Mouse (Mus musculus) limb, embryonic 15.5 days (tissue): Measurements from ENCODE around the gene Hyal1. TPM values are rescaled to one million over a fixed set of nuclear protein-coding genes. Genes with fewer than 3 reads are reported as not detected.

Source experiments
- ATAC-seq: fragments of 200-750 bp; cut with Nextera tagmentation; 2 replicates; pipeline ENCODE4 v1.8.0; 2017; ENCODE audit warnings: low read depth, moderate TSS enrichment; ENCODE audit not compliant: insufficient number of reproducible peaks, low FRiP score, low TSS enrichment
- H3K27ac ChIP-seq: fragments of 300-500 bp; sonication (generic); 2 replicates; pipeline ENCODE4 v1.5.1; 2015; ENCODE audit warnings: moderate library complexity, mild to moderate bottlenecking, inconsistent platforms
- H3K27me3 ChIP-seq: fragments of 300-500 bp; sonication (generic); 2 replicates; pipeline ENCODE4 v1.6.1; 2015; ENCODE audit warnings: inconsistent platforms
- H3K36me3 ChIP-seq: fragments of 300-500 bp; sonication (generic); 2 replicates; pipeline ENCODE4 v1.6.1; 2015; ENCODE audit warnings: inconsistent platforms
- H3K4me1 ChIP-seq: fragments of 300-500 bp; sonication (generic); 2 replicates; pipeline ENCODE4 v1.6.1; 2015; ENCODE audit warnings: inconsistent platforms
- H3K4me2 ChIP-seq: fragments of 300-500 bp; sonication (generic); 2 replicates; pipeline ENCODE4 v1.6.1; 2015; ENCODE audit warnings: mild to moderate bottlenecking, inconsistent platforms
- H3K4me3 ChIP-seq: fragments of 300-500 bp; sonication (generic); 2 replicates; pipeline ENCODE4 v1.5.1; 2015; ENCODE audit warnings: mild to moderate bottlenecking, inconsistent platforms
- H3K9ac ChIP-seq: fragments of 300-500 bp; sonication (generic); 2 replicates; pipeline ENCODE4 v1.6.1; 2015; ENCODE audit warnings: inconsistent platforms
- H3K9me3 ChIP-seq: fragments of 300-500 bp; sonication (generic); 2 replicates; pipeline ENCODE4 v1.6.1; 2016; ENCODE audit warnings: inconsistent platforms
- WGBS: fragments of 180-500 bp; shearing (Covaris S2); methylation state at CpG from one replicate; pipeline ENCODE4 v1.1.7; 2015; 5-methylcytosine and 5-hydroxymethylcytosine counted together
- polyA plus RNA-seq: library from polyadenylated mRNA; unstranded; fragments of >200 nt; fragmentation: Nextera tagmentation; extraction: Ambion mirVana; gene quantifications from 2 replicates; pipeline ENCODE4 v1.2.1, GENCODE M21; 2015

The Hyal1 gene
- 12.8 and 13.7 TPM in 2 replicates for polyA plus RNA-seq

DNA sequence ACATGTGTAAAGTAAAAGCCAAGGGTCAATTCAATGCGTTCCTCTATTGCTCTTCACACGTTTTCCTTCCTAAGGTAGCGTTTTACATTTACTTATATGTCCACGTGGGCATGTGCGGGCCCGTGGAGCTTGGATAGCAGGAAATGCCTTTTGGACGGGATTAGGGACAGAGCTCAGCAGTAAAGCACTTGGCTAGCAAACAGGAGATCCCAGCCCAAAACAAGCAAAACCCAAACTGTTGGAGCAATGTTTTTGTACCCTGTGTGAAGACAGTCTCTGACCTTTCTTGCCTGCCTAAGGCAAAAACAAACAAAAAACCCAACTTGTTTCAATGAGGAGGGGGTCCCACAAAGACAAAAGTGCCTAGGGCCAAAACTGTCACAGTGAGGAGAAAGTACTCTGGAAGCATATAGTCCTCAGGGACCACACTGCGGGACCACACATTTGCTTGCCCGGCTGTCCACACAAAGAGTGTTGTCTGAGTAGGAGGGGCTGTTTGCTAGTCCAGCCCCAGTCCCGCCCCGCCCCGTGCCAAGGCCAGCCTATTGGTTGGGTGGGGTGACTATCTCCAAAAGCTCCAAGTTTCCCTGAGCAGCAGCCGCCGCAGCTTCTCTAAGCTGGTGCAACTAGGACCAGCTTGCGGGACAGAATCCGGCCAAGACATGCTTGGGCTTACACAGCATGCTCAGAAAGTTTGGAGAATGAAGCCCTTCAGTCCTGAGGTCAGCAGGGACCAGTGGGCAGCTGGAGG, at the start of gene Hyal1:
Gene Hyal1, plus strand, starts transcription at position 571 of the 751 bp plus-strand sequence.
- Histone ChIP-seq H3K27me3 (no peaks in the 10 kb centered on the region), H3K9ac (peak within 1 kb of the TSS; percentile 40; the same call in 1 of the 2 replicates), H3K4me3 (peak within 1 kb of the TSS; percentile 43), H3K36me3 (peaks cover 32% of the 10 kb centered on the region), H3K4me2 (peak within 1 kb of the TSS; percentile 57), H3K27ac (peak within 1 kb of the TSS; percentile 87), H3K4me1 (peaks cover 50% of the 10 kb centered on the region), H3K9me3 (no peaks in the 10 kb centered on the region)
- ATAC-seq: peak; percentile 60; the same call in 1 of the 2 replicates
- 17% methylated on average over 16 of the region's 16 CpGs for WGBS

DNA sequence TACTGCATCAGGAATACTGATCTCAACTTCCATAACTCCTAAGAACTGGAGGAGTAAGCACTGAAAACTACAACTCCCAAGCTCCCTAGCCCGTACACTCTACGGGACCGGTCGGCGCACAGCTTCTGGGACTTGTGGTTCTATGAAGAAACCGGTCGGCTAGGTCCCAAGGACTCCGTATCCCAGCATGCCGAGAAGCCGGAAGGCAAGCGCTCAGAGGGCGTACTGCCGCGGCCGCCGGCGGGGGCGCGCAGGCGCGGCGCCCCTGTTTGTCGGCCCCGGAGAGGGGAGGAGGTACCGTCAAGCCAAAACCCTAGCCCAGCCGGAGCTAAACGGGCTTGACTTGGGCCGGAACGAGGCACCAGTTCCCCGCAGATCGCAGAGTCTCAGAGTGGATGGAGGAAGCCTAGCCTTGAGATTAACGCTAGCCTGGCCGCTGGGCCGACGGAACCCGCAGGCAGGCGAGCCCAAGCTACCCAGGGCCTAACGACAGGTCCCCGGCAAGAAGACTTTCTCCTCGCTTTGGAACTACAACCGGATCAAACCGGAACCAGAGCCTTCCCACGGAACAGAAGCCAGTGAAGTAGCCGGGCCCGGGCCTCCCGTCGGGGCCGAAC, 42.8 kb upstream of the Hyal1 start, which contains the start of gene Tmem115:
Gene Tmem115, plus strand, starts transcription at position 155 of the 617 bp plus-strand sequence.
- Histone ChIP-seq H3K4me1 (peaks cover 29% of the 10 kb centered on the region), H3K4me3 (peak within 1 kb of the TSS; percentile 81), H3K4me2 (peak within 1 kb of the TSS; percentile 81), H3K27ac (peak within 1 kb of the TSS; percentile 93), H3K9ac (peak within 1 kb of the TSS; percentile 77), H3K9me3 (no peaks in the 10 kb centered on the region), H3K36me3 (peaks cover 16% of the 10 kb centered on the region), H3K27me3 (peaks cover 5% of the 10 kb centered on the region; the same call in 1 of the 2 replicates)
- peak; percentile 98 for ATAC-seq
- 0% methylated on average over 47 of the region's 48 CpGs for WGBS

GRCm38 (mm10) chr9:107534408-107535202, 42.1 kb upstream of the Hyal1 start:
- no peak for ATAC-seq
- peak overlapping the region; percentile 77 for H3K9ac ChIP-seq
- under 1% methylated on average over 40 of the region's 40 CpGs for WGBS

DNA sequence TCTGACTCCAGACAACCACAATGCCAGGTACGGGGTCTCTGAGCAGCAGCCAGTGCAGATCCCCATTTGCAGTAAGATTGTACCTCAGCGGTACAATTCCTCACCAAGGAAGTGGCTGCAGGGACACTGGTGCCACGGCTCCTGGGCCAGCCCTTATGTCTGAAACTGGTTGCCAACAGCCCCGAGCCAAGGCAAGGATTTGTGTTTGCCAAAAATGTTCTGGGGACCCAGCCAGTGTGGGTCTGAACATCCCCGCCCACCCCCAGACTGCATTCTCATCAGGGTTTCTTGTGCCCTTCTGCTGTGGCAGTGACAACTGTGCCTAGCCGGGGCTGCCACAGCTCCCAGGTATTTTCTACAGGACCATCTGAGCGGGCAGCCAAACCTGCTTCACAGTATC, 38.5 kb upstream of the Hyal1 start:
- Histone ChIP-seq H3K27ac (no peak overlapping the region), H3K4me1 (peaks cover 53% of the 10 kb centered on the region), H3K36me3 (peaks cover 31% of the 10 kb centered on the region), H3K4me2 (no peak overlapping the region), H3K9ac (no peak overlapping the region), H3K4me3 (no peak overlapping the region), H3K9me3 (no peaks in the 10 kb centered on the region), H3K27me3 (no peaks in the 10 kb centered on the region)
- WGBS: 88% methylated on average over 7 of the region's 7 CpGs
- ATAC-seq: no peak

More at GRCm38 (mm10) chr9:107534408-107535202, 42.1 kb upstream of the Hyal1 start:
- no peaks in the 10 kb centered on the region for H3K9me3 ChIP-seq
- peaks cover 23% of the 10 kb centered on the region for H3K36me3 ChIP-seq
- H3K27ac ChIP-seq: peak overlapping the region; percentile 93
- H3K4me1 ChIP-seq: peaks cover 29% of the 10 kb centered on the region
- H3K27me3 ChIP-seq: peaks cover under 1% of the 10 kb centered on the region; the same call in 1 of the 2 replicates
- H3K4me3 ChIP-seq: peak overlapping the region; percentile 81
- H3K4me2 ChIP-seq: peak overlapping the region; percentile 81

DNA sequence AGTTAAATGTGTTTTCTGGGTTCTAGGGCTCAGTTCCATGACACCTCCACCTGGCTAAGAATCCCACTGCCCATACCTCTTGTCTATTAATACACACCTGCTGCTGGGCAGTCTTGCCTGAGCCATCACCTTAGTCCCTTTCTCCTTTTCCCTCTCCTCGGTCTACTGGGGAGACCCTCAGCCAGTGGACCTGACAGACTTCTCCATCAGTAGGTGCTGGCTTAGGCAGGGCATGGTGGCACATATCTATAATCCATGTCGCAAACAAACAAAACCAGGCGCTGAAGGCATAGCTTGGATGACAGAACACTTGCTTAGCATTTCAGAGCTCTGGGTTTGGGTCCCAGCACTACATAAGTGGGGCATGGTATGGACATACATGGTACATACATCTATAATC, 38.0 kb upstream of the Hyal1 start:
- Histone ChIP-seq H3K4me2 (no peak overlapping the region), H3K4me1 (peaks cover 49% of the 10 kb centered on the region), H3K4me3 (no peak overlapping the region), H3K9ac (no peak overlapping the region), H3K9me3 (no peaks in the 10 kb centered on the region), H3K27ac (no peak overlapping the region), H3K27me3 (no peaks in the 10 kb centered on the region), H3K36me3 (peaks cover 36% of the 10 kb centered on the region)
- ATAC-seq: no peak
- 96% methylated on average over 3 of the region's 3 CpGs for WGBS

GRCm38 (mm10) chr9:107539940-107540339, 36.8 kb upstream of the Hyal1 start:
- 96% methylated on average over 8 of the region's 8 CpGs for WGBS
- peaks cover 52% of the 10 kb centered on the region for H3K4me1 ChIP-seq
- H3K4me3 ChIP-seq: no peak overlapping the region
- no peaks in the 10 kb centered on the region for H3K27me3 ChIP-seq
- peaks cover 47% of the 10 kb centered on the region for H3K36me3 ChIP-seq
- no peak for ATAC-seq
- H3K9ac ChIP-seq: no peak overlapping the region
- no peaks in the 10 kb centered on the region for H3K9me3 ChIP-seq
- no peak overlapping the region for H3K4me2 ChIP-seq
- no peak overlapping the region for H3K27ac ChIP-seq

DNA sequence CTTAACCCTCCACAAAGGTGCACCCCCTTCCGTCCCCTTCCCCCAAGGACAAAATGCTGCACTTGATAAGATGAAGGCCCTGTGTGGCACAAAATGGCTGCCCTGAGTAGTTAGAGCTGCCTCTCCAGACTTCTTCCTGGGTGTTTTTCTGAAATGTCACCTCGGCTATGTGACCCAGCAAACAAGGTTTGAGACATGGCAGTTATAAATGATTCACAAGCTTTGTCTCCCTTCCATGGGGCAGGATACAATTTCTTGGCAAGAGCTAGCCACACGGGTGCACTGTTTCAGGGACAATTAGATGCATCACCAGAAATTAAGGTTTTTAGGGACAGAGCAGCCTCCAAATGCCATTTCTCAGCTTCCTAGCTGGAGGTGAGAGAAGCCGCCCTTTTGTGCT, 36.3 kb upstream of the Hyal1 start:
- no peak overlapping the region for H3K4me2 ChIP-seq
- no peaks in the 10 kb centered on the region for H3K9me3 ChIP-seq
- no peak overlapping the region for H3K4me3 ChIP-seq
- 69% methylated on average over 4 of the region's 4 CpGs for WGBS
- H3K36me3 ChIP-seq: peaks cover 52% of the 10 kb centered on the region
- no peak overlapping the region for H3K9ac ChIP-seq
- no peak overlapping the region for H3K27ac ChIP-seq
- H3K4me1 ChIP-seq: peaks cover 52% of the 10 kb centered on the region
- H3K27me3 ChIP-seq: no peaks in the 10 kb centered on the region
- no peak for ATAC-seq

DNA sequence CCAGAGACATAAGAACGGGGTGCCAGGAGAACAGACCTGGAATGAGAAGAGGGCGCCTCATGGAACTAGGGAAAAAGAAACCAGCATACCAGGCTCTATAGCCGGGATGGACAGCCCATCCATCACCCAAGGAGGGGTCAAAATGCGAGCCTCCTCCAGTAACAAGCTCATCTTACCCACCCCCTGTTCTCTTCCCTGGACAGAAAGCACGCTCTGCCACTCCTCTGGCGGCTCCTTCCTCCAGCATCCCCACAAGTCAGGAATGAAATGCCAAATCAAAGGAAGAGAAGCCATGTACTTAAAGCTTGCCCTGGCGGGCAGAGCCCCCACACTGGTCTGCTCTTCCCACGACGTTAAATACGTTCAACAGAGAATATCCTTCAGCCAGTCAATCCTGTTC, 35.7 kb upstream of the Hyal1 start:
- no peak for ATAC-seq
- 29% methylated on average over 10 of the region's 10 CpGs for WGBS
- Histone ChIP-seq H3K4me1 (peaks cover 50% of the 10 kb centered on the region), H3K4me2 (peak overlapping the region; percentile 93), H3K4me3 (peak overlapping the region; percentile 76), H3K9me3 (no peaks in the 10 kb centered on the region), H3K27ac (0 out of 2 replicates have a peak overlapping the region, but pooled peaks have one; percentile 77), H3K27me3 (no peaks in the 10 kb centered on the region), H3K36me3 (peaks cover 53% of the 10 kb centered on the region), H3K9ac (no peak overlapping the region)

DNA sequence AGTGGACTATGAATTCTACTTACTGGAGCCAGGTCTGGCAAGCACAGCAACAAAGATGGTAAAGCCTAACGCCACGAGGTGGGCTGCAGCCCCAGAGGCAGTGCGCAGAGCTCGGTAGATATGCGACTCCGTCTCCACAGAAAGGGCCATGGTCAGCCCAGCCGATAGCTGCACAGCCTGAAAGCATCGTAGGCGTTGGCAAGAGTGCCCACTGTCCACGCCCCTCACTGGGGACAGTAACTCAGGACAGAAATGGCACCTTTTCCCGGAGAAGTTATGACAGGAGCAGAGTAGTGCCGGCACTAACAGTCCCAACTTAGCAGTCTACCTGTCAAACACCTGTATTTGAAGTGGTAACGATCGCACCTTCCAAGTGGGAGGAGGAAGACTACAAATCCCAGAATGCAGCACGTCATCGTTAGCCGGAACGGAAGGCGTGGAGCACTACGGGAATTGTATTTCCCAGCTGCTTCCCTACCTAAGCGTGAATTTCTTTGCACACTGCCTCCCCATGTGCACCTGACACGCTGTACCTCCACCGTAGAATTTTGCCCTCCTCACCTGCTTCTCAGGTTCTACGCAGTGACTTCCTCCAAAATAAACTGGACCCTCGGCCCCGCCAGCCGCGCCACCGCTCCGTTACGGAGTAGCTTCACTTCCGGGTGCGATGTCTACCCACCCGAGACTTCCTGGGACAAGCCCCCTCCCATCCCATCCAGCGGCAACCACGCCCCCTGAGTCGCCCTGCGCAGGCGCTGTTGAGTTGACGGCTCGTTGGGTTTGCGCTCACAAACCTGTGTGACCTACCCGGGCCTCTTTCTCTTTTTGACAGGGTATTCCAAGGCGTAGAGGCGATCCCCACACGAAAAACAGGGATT, 35.0 kb upstream of the Hyal1 start, which contains the start of the genes Cyb561d2 and Nprl2:
Gene Cyb561d2, minus strand, starts transcription at position 720 of the 878 bp plus-strand sequence.
Gene Nprl2, plus strand, starts transcription at position 753 of the 878 bp plus-strand sequence.
- ATAC-seq: peak; percentile 86
- Histone ChIP-seq H3K27me3 (no peaks in the 10 kb centered on the region), H3K9ac (peak within 1 kb of the TSS; percentile 57), H3K4me3 (peak within 1 kb of the TSS; percentile 76), H3K4me1 (peaks cover 47% of the 10 kb centered on the region), H3K4me2 (peak within 1 kb of the TSS; percentile 93), H3K36me3 (peaks cover 53% of the 10 kb centered on the region), H3K27ac (peak within 1 kb of the TSS; percentile 77), H3K9me3 (no peaks in the 10 kb centered on the region)
- under 1% methylated on average over 46 of the region's 46 CpGs for WGBS

GRCm38 (mm10) chr9:107542352-107542686, 34.4 kb upstream of the Hyal1 start:
- peaks cover 52% of the 10 kb centered on the region for H3K36me3 ChIP-seq
- peaks cover 47% of the 10 kb centered on the region for H3K4me1 ChIP-seq
- peak overlapping the region; percentile 76 for H3K4me3 ChIP-seq
- H3K9me3 ChIP-seq: no peaks in the 10 kb centered on the region
- ATAC-seq: no peak
- peak overlapping the region; percentile 57 for H3K9ac ChIP-seq
- peak overlapping the region; percentile 63 for H3K27ac ChIP-seq
- H3K27me3 ChIP-seq: no peaks in the 10 kb centered on the region
- WGBS: 1% methylated on average over 11 of the region's 11 CpGs
- H3K4me2 ChIP-seq: peak overlapping the region; percentile 93

DNA sequence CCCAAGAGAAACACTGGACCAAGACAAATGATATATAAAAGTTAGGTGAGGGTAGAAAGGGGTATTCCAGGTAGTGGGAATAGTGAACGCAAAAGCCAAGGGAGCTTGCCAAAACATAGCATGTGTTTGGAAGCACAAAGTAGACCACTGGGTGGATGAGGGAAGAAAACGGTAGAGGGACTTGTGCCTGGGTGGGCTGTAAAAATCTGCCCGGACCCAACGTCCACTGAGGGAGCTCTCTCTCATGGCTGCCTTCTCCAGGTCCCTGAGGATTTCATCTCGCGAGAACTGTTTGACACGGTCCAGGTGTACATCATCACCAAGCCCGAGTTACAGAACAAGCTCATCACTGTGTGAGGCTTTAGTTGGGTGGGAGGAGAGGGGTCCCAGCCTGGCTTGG, 34.0 kb upstream of the Hyal1 start:
- Histone ChIP-seq H3K4me2 (peak overlapping the region; percentile 93), H3K4me3 (peak overlapping the region; percentile 76), H3K9me3 (no peaks in the 10 kb centered on the region), H3K4me1 (peaks cover 49% of the 10 kb centered on the region), H3K9ac (no peak overlapping the region), H3K27me3 (no peaks in the 10 kb centered on the region), H3K36me3 (peaks cover 48% of the 10 kb centered on the region), H3K27ac (no peak overlapping the region)
- 41% methylated on average over 8 of the region's 8 CpGs for WGBS
- no peak for ATAC-seq
